Mouse (Mus musculus) 3134 (cell line): ENCODE data around the gene Magix.

ENCODE experiments used
- DNase-seq: peaks from one replicate; pipeline ENCODE4 v3.0.0-alpha.2; 2011; ENCODE audit warnings: low spot score; ENCODE audit not compliant: insufficient read length; ENCODE audit errors: extremely low read depth

The Magix gene

GRCm38 (mm10) chrX:7674284-7675000 lies 6.6 kb downstream of the Magix start:
- DNase-seq = no peak

- DNase-seq = peak; percentile 75
These were observed 7.3 kb downstream of the Magix start for GRCm38 (mm10) chrX:7673578-7674281.

GRCm38 (mm10) chrX:7672739-7673138 lies 8.3 kb downstream of the Magix start:
- DNase-seq = no peak

GRCm38 (mm10) chrX:7670921-7671623 lies 10.0 kb downstream of the Magix start, which contains the start of gene Plp2:
Gene Plp2, minus strand, starts transcription at chrX:7671390.
- DNase-seq = peak; percentile 72

GRCm38 (mm10) chrX:7670390-7670881 lies 10.6 kb downstream of the Magix start:
- peak; percentile 83 for DNase-seq

GRCm38 (mm10) chrX:7665739-7666502 lies 15.1 kb downstream of the Magix start:
- DNase-seq = no peak

- no peak for DNase-seq
These were observed 16.3 kb downstream of the Magix start for GRCm38 (mm10) chrX:7664791-7665190.

DNA sequence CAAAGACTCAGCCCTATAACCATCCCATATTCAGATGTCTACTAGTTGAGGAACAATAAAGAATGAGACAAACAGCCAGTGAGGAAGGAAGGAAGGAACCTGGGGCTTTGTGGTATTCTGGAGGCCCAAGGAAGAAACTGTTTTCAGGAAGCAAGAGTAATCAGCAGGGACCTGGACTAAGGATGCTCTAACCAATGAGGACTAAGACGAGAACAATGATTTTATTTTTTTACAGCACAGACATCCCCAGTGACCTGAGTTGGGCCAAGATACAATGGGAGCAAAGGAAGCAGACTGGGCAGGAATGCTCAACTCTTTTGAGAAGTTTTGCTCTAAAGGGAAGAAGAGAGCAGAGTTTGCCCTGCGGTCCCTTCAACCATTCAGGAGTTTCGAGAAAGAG lies 18.1 kb downstream of the Magix start:
- no peak for DNase-seq

- DNase-seq = no peak
These were observed 20.0 kb downstream of the Magix start for GRCm38 (mm10) chrX:7661086-7661485.

DNA sequence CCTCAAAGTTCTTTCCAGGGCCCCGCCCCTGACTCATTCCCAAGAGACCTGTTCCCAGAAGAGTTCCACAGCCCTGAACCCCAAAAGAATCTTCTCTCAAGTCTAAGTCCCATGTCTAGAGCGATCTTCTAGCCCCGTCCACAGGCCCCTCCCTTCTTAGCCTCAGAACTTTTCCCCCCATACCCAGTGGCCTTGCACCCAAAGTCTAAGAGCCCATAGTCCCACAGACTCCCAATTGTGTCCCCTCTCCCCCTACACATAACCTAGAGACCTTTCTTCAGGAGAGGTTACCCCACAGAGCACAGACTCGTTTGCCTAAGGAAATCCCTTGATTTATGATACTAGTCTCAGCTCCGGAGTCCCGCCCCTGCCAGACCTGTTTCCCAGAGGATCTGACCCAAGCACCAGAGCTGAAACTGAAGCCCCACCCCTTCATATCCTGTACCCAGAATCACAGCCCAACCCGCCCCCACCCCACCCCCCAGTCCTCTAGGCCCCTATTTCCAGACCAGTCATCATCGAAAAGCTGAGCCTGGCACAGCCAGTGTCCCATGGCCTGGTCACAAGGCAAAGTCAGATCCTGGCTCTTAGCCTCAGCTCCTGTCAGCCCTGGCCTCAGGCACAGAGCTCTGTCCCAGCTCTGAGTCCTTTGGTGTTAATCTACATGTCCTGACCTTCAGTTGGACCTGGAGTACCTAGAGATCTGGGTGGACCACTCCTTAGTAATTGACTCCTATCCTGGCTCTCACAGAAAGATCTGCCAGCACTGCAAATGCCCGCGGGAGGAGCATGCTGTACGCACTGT lies 22.1 kb downstream of the Magix start:
- DNase-seq = no peak

DNA sequence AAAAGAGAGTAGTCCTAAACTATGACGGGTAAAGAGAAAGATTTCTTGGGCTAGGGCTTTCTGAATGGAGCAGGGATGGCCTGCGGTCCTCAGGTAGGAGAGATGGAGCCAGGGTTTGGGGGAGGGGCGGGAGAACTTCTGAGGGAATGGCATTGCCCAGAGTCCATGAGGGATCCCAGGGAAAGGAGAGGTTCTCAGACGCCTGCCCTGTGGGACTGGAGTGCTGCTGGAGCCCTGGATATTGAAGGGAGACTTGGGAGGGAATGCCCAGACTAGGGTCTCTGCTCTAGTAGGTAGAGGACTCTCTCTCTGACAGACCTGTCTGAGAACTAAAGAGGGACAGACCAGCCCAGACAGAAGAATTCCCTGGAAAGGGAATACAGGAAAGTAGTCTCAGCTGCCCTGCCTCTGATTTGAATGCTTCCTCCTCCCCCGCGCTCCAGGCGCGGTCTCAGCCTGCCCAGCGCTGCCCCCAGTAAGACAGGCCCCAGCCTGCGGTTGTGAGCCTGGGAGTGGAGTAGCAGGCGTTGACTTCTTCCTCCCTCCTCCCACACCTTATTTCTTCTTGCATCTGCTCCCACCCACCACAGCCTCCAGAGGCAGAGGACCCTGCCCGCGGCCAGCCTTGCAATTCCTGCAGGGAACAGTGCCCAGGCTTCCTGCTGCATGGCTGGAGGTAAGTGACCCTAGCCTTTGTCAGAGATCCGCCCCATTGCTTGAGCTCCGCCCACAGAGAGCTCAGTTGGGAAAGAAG lies 22.8 kb downstream of the Magix start:
- peak; percentile 77 for DNase-seq

- DNase-seq = peak; percentile 63
These were observed 23.8 kb downstream of the Magix start, which contains the start of gene Prickle3 for GRCm38 (mm10) chrX:7657221-7657639. Gene Prickle3, plus strand, starts transcription at chrX:7657260.

GRCm38 (mm10) chrX:7648671-7649304 lies 32.3 kb downstream of the Magix start:
- peak; percentile 82 for DNase-seq

GRCm38 (mm10) chrX:7645349-7645748 lies 35.7 kb downstream of the Magix start:
- peak; percentile 41 for DNase-seq

- DNase-seq = no peak
These were observed 40.3 kb downstream of the Magix start for GRCm38 (mm10) chrX:7640785-7641184.

DNA sequence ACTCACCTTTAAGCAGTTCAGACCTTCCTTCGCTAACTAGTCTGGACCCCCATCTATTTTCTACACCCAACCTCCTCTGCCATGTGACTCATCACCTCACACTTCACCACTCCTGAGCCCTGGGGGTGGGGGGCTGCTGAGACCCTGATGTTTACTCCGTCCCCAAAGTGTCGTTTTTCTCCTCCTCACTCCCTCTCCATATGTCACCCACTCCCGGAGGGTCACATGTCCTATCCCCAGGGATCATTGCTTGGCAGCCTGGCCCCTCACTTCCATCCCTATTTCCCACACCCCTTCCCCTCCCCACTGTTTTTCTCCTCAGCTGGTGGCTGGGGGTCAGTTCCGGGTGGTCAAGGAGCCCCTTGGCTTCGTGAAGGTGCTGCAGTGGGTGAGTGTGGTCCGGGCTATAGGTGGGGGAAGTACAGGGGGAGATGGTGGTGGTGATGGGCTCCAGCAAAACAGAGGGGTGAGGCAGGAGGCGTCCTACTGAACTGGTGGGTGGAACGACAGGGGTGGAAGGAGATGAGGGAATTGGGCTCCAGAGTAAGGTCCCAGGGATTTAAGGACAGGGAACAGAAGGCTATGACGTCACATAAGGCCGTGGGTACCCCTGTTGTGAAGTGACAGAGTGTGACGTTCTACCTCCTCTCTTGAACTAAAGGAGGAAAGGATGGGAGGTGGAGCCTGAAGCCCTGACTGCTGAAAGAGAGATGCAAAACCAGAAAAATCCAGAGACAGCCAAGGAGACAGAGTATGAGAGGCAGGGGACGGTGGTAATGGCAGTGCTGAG lies 41.3 kb downstream of the Magix start:
- DNase-seq = no peak

- DNase-seq = no peak
These were observed 42.5 kb downstream of the Magix start, which contains the start of gene Syp for GRCm38 (mm10) chrX:7638401-7639091. Gene Syp, plus strand, starts transcription at chrX:7638471.
